Mouse (Mus musculus): ENCODE data around the gene Abcb8. TPM values are rescaled to one million over a fixed set of nuclear protein-coding genes. Genes with fewer than 3 reads are reported as not detected.

Gene Abcb8
- polyA plus RNA-seq, 1 experiment from 2014 or later = 54.5 TPM

Other genes with a start within 250 kb of the Abcb8 start
- gene Nupl2, start 228.7 kb upstream of the Abcb8 start, polyA plus RNA-seq (2016; fragmentation: Nextera tagmentation; extraction: Ambion mirVana) = 18.4 and 21.0 TPM in 2 replicates
- gene Kcnh2, start 42.1 kb upstream of the Abcb8 start, polyA plus RNA-seq (2016; fragmentation: Nextera tagmentation; extraction: Ambion mirVana) = 32.4 and 33.9 TPM in 2 replicates
- gene Nos3, start 28.9 kb upstream of the Abcb8 start, polyA plus RNA-seq (2016; fragmentation: Nextera tagmentation; extraction: Ambion mirVana) = 8.3 and 9.7 TPM in 2 replicates
- 0.21 and 0.75 TPM in 2 replicates for gene Atg9b, start 1.5 kb upstream of the Abcb8 start, polyA plus RNA-seq (2016; fragmentation: Nextera tagmentation; extraction: Ambion mirVana)
- gene Asic3, start 19.7 kb downstream of the Abcb8 start, polyA plus RNA-seq (2016; fragmentation: Nextera tagmentation; extraction: Ambion mirVana) = 0.20 and 0.54 TPM in 2 replicates
- gene Cdk5, start 29.9 kb downstream of the Abcb8 start, polyA plus RNA-seq (2016; fragmentation: Nextera tagmentation; extraction: Ambion mirVana) = 46.4 and 61.4 TPM in 2 replicates
- 33.5 and 39.7 TPM in 2 replicates for gene Slc4a2, start 30.2 kb downstream of the Abcb8 start, polyA plus RNA-seq (2016; fragmentation: Nextera tagmentation; extraction: Ambion mirVana)
- gene Fastk, start 51.6 kb downstream of the Abcb8 start, polyA plus RNA-seq (2016; fragmentation: Nextera tagmentation; extraction: Ambion mirVana) = 114 and 127 TPM in 2 replicates
- gene Tmub1, start 54.2 kb downstream of the Abcb8 start, polyA plus RNA-seq (2016; fragmentation: Nextera tagmentation; extraction: Ambion mirVana) = 32.7 and 38.4 TPM in 2 replicates
- 31.9 and 36.5 TPM in 2 replicates for gene Agap3, start 58.5 kb downstream of the Abcb8 start, polyA plus RNA-seq (2016; fragmentation: Nextera tagmentation; extraction: Ambion mirVana)
- gene Gbx1, start 133.5 kb downstream of the Abcb8 start, polyA plus RNA-seq (2016; fragmentation: Nextera tagmentation; extraction: Ambion mirVana) = 1.3 and 1.5 TPM in 2 replicates
- gene Asb10, start 147.3 kb downstream of the Abcb8 start, polyA plus RNA-seq (2016; fragmentation: Nextera tagmentation; extraction: Ambion mirVana) = 0.17 TPM in 1 of 2 replicates, not detected in the other
- gene 4931409K22Rik, start 163.1 kb downstream of the Abcb8 start, polyA plus RNA-seq (2016; fragmentation: Nextera tagmentation; extraction: Ambion mirVana) = 0.07 and 0.10 TPM in 2 replicates
- gene Abcf2, start 183.8 kb downstream of the Abcb8 start, polyA plus RNA-seq (2016; fragmentation: Nextera tagmentation; extraction: Ambion mirVana) = 125 and 159 TPM in 2 replicates
- 16.5 and 19.3 TPM in 2 replicates for gene Chpf2, start 193.1 kb downstream of the Abcb8 start, polyA plus RNA-seq (2016; fragmentation: Nextera tagmentation; extraction: Ambion mirVana)
- 22.8 and 35.7 TPM in 2 replicates for gene Smarcd3, start 230.7 kb downstream of the Abcb8 start, polyA plus RNA-seq (2016; fragmentation: Nextera tagmentation; extraction: Ambion mirVana)